Mouse (Mus musculus): ENCODE data around the gene Arxes2. TPM values are rescaled to one million over a fixed set of nuclear protein-coding genes. Genes with fewer than 3 reads are reported as not detected.

The Arxes2 gene
- polyA plus RNA-seq (2012; rRNA removed), result 8.3 and 9.7 TPM in 2 replicates

DNA sequence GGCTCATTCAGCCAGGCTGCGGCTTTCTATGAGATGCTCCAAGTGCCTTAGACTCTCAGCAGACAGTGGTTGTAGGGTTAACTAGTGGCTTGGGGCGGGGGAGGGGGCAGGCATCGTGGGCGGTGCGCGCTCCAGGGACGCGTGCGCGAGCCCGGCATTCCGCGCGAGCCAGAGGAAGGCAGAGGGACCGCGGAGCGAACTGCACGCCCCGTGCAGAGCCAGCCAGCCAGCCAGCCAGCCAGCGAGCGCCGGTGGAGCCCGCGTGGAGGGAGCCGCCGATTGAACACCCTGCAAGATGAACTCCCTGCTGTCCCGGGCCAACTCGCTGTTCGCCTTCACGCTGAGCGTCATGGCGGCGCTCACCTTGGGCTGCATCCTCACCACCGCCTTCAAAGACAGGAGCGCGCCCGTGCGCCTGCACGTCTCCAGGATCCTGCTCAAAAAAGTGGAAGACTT lies at the start of gene Arxes2:
Gene Arxes2 (plus strand): TSS at position 161 of the 456 bp plus-strand sequence.

GRCm38 (mm10) chrX:136032799-136033763 lies 39.5 kb downstream of the Arxes2 start, which contains the start of gene Arxes1:
Gene Arxes1, plus strand, starts transcription at chrX:136033367.

Other genes starting within 250 kb of the Arxes2 start
- gene Bhlhb9, start 196.2 kb upstream of the Arxes2 start, polyA plus RNA-seq (2012; rRNA removed), result 5.7 and 6.1 TPM in 2 replicates
- gene Gprasp2, start 154.8 kb upstream of the Arxes2 start, polyA plus RNA-seq (2012; rRNA removed), result 0.73 and 0.94 TPM in 2 replicates
- gene Arxes1, start 39.5 kb downstream of the Arxes2 start, polyA plus RNA-seq (2012; rRNA removed), result 2.6 and 3.1 TPM in 2 replicates
- gene Bex2, start 74.4 kb downstream of the Arxes2 start, polyA plus RNA-seq (2012; rRNA removed), result 102 and 103 TPM in 2 replicates
- 0.46 and 0.54 TPM in 2 replicates for gene Nxf3, start 91.4 kb downstream of the Arxes2 start, polyA plus RNA-seq (2012; rRNA removed)
- gene Bex4, start 145.2 kb downstream of the Arxes2 start, polyA plus RNA-seq (2012; rRNA removed), result 156 and 169 TPM in 2 replicates
- 106 and 123 TPM in 2 replicates for gene Tceal8, start 178.5 kb downstream of the Arxes2 start, polyA plus RNA-seq (2012; rRNA removed)
- 16.5 and 19.9 TPM in 2 replicates for gene Tceal5, start 210.1 kb downstream of the Arxes2 start, polyA plus RNA-seq (2012; rRNA removed)
- gene Tceal7, start 221.0 kb downstream of the Arxes2 start, polyA plus RNA-seq (2012; rRNA removed), result 0.20 and 3.1 TPM in 2 replicates
- gene Bex1, start 221.7 kb downstream of the Arxes2 start, polyA plus RNA-seq (2012; rRNA removed), result 184 and 188 TPM in 2 replicates